Mouse (Mus musculus): Measurements from ENCODE around the gene Hs3st3a1. TPM values are rescaled to one million over a fixed set of nuclear protein-coding genes. Genes with fewer than 3 reads are reported as not detected.

The Hs3st3a1 gene
- polyA plus RNA-seq, 2 experiments from 2014 or later: not detected

DNA sequence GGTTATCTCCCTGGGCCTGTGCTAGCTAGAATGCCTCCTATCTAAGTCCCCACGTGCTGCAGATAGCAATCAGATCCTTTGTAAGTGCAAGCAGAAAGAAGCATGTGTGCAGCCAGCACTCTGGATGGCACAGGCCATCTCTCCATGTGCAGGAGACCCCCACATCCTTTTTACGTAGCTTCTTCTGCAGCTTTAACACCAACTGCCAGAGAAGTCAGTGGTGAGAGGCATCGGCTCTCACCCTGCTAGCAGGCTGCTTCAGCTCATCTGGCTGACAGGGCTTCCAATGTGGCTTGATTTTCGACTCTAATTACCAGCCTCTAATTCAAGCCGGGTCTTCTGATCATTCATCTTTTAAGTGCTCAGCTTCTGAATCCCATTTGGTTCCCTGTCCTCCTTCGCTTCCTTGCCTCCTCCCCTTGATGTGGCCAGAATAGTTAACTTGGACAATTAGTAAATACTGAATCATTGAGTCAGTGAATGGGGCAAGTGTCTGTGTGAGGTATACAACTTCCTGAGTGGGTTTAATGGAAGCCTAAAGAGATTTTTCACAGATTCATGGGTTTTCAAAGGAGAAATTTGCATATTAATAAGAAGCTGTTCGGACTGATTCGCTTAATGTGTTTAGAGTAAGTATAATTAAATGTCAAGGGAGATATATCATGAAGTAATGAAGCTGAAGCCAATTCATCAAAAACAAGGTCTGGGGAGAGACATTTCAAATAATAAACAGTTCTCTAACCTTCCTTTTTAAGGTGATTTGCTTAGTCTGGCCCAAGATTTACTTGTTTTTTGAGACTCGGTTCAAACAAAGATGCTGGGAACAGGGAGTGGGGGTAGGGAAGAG, 54.7 kb downstream of the Hs3st3a1 start:
- ATAC-seq: no peak

GRCm38 (mm10) chr11:64494448-64494847, 59.3 kb downstream of the Hs3st3a1 start:
- no peak for ATAC-seq

GRCm38 (mm10) chr11:64495935-64496334, 60.8 kb downstream of the Hs3st3a1 start:
- no peak for ATAC-seq

- ATAC-seq: no peak
Measured at GRCm38 (mm10) chr11:64496677-64497076, 61.5 kb downstream of the Hs3st3a1 start.

DNA sequence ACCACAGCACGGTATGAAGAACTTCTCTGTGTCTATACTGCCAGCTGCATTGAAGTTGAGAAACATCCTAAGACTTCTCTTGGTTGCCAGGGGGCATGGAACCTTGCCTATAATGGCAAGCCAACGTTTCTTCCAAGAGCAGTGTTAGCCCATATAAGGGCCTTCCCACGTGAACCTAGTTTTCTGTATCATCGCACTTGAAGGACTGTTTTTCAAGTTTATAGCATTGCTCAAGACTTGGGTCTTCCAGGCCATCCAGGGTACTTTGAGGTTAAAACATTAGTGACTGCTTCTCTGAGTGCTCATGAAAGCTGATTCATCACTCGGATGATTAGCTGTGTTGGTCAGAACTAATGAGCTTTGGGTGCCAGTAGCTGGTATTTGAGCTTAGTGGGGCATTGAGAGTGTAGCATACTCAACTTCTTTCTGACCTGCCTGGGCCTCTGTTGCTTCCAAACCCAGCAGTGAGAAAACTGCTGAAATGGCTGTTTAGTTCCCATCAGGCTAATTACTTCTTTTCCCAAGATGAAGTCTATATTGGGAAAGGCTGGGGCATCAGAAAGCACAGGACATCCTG, 65.5 kb downstream of the Hs3st3a1 start:
- no peak for ATAC-seq

- no peak for ATAC-seq
Measured at GRCm38 (mm10) chr11:64503040-64503439, 67.9 kb downstream of the Hs3st3a1 start.

GRCm38 (mm10) chr11:64505924-64506323, 70.8 kb downstream of the Hs3st3a1 start:
- ATAC-seq: no peak

- ATAC-seq: no peak
Measured at GRCm38 (mm10) chr11:64507024-64507423, 71.9 kb downstream of the Hs3st3a1 start.

GRCm38 (mm10) chr11:64509106-64509505, 74.0 kb downstream of the Hs3st3a1 start:
- ATAC-seq: no peak

DNA sequence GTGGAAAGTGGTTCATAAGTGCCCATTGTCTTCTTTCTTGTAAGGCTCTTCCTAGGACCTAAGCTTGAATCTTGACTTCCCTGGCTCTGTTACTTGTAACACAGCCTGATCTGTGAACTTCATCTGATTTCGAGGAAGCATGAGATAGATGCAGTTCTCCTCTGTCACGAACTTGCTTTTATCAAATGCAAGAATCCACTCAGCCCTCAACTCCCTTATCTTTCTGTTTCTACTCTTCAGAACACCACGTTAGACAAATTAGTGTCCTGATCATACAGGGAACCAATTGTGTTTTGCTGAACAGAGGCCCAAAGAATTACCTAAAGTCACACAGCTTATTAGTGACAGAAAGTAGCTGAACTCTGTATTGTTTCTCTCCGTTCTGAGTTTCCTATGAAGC, 77.2 kb downstream of the Hs3st3a1 start:
- ATAC-seq: no peak

- ATAC-seq: no peak
Measured at GRCm38 (mm10) chr11:64513419-64513818, 78.3 kb downstream of the Hs3st3a1 start.

- no peak for ATAC-seq
Measured at GRCm38 (mm10) chr11:64516712-64517589, 81.8 kb downstream of the Hs3st3a1 start.

GRCm38 (mm10) chr11:64518146-64518841, 83.2 kb downstream of the Hs3st3a1 start:
- ATAC-seq: no peak

DNA sequence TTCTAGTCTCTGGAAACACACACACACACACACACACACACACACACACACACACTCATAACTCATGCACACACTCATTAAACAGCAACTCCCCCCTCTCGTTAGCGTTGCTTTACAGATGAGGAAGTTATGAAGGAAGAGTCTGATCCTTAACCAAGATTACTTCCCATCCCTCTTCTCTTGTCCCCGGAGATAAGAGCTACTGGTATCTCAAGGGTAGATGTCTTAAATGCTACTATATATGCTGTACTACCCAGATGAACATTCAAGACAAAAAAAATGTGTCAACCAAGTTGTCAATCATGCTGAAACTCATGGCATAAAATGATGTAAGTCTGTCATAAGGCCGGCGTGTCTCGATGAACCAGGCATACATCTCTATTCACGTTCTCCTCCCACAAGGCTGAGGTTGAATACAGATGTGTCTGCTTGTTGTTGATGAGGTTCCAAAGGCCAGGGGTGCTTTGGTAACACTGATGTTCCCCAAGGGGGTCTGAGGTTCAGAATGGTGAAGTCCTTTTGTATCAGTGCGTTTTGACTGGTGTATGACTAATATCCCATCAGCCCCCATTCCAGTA, 89.0 kb downstream of the Hs3st3a1 start:
- no peak for ATAC-seq

GRCm38 (mm10) chr11:64537230-64537629, 102.1 kb downstream of the Hs3st3a1 start:
- no peak for ATAC-seq

GRCm38 (mm10) chr11:64541866-64542265, 106.7 kb downstream of the Hs3st3a1 start:
- ATAC-seq: no peak

- no peak for ATAC-seq
Measured at GRCm38 (mm10) chr11:64542335-64542734, 107.2 kb downstream of the Hs3st3a1 start.

DNA sequence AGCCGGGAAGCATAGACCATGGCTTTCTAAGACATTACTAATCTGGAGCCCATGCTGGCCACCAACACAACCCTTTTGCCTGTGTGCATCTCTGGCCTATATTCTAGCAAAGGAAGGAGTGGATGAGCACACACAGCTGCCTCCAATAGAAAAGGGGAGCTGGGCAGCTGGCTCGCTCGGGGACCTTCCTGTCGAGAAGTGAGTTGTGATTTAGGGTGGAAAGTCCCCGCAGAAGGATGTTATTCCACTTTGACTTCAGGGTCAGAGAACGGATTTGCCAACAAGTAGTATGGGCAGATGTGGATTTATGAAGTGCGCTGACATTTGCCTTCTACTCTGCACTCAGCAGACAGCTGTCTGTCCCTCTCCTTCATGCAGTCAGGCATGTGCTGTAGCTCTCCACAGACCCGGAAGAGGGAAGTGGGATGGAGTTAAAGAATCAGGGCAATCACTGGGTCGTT, 108.1 kb downstream of the Hs3st3a1 start:
- no peak for ATAC-seq

DNA sequence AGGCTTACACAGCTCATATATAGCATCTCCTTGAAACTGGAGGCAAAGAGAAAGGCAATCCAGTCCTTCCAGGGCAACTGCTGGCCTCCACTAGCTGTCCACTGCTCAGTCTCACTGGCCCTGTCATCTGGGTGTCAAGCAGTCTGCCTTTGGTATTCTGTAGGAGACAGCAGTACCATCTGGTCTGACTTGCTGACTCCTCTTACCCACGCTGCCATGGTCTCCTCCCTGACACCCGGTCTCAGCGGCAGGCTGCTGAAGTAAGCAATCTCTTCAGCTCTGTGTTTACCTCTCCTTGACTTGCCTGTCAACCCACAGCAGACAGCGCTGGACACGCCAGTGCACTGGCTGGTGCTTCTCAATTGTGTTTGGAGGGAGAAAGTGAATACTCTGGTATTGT, 109.1 kb downstream of the Hs3st3a1 start:
- no peak for ATAC-seq

DNA sequence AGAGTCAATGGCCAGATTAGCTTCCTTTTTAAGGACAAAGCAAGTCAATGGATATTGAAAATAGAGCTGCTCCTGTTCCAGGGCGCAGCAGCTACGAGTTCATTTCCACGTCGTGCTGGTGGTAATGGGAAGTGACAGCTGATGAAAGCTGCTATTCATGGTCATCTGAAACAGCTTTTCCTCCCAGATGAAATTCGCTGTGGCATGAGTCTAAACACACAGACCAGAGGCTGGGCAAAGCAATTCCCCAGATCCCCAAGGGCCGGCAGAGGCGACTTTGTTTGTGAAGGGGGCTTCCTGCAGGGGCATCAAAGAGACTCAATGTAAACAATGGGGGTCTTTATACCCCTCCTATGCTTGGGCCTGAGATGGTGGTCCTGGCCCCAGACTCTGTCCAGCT, 114.2 kb downstream of the Hs3st3a1 start:
- ATAC-seq: no peak

DNA sequence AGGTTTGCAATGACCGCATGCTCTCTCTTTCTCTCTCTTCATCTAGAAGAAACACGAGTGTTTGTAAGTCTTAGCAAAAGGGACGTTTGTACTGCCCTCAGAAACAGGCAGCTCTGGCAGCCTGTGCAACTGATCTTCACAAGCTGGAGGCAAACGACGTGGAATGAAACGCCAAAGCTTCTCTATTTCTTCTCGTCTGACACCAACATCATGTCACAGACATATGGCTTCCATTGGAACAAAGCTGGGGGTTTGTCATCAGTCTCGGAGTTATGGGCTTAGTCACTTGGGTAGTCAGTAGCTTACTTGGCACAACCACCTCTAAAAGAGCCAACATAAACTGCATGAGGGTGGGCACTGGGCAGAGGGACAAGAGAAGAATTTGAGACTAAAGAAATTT, 114.8 kb downstream of the Hs3st3a1 start:
- no peak for ATAC-seq

- ATAC-seq: no peak
Measured at GRCm38 (mm10) chr11:64558282-64558681, 123.2 kb downstream of the Hs3st3a1 start.

Data from CD4-positive, CD25-positive, alpha-beta regulatory T cell, adult 4 months (primary cell).